Mouse (Mus musculus) hindbrain, embryonic 12.5 days (tissue): ENCODE measurements around the gene Gm44790. TPM values are rescaled to one million over a fixed set of nuclear protein-coding genes. Genes with fewer than 3 reads are reported as not detected.
A peak's percentile ranks its signal among the peaks of the same experiment; 100 is the strongest.
"Not testable (repeated sequence)": the region's sequence is repeated elsewhere in the genome, so short reads cannot be mapped to it uniquely, and the experiment has no call there.

Experiments
- ATAC-seq: fragments of 200-750 bp; cut with Nextera tagmentation; 2 replicates; pipeline ENCODE4 v1.8.0; 2017; ENCODE audit warnings: moderate TSS enrichment; ENCODE audit not compliant: low FRiP score
- H3K27ac ChIP-seq: fragments of 300-500 bp; sonication (generic); 2 replicates; pipeline ENCODE4 v1.5.1; 2016; ENCODE audit warnings: mild to moderate bottlenecking
- H3K27me3 ChIP-seq: fragments of 300-500 bp; sonication (generic); 2 replicates; pipeline ENCODE4 v1.6.1; 2016; ENCODE audit warnings: mild to moderate bottlenecking
- H3K36me3 ChIP-seq: fragments of 300-500 bp; sonication (generic); 2 replicates; pipeline ENCODE4 v1.6.1; 2016; ENCODE audit warnings: mild to moderate bottlenecking
- H3K4me1 ChIP-seq: fragments of 300-500 bp; sonication (generic); 2 replicates; pipeline ENCODE4 v1.6.1; 2016
- H3K4me2 ChIP-seq: fragments of 300-500 bp; sonication (generic); replicated peaks from 2 replicates; pipeline ENCODE4 v1.6.1; 2016; ENCODE audit warnings: mild to moderate bottlenecking
- H3K4me3 ChIP-seq: fragments of 300-500 bp; sonication (generic); 2 replicates; pipeline ENCODE4 v1.5.1; 2016; ENCODE audit warnings: mild to moderate bottlenecking
- H3K9ac ChIP-seq: fragments of 300-500 bp; sonication (generic); 2 replicates; pipeline ENCODE4 v1.6.1; 2016; ENCODE audit warnings: mild to moderate bottlenecking, moderate library complexity
- H3K9me3 ChIP-seq: fragments of 300-500 bp; sonication (generic); replicated peaks from 2 replicates; pipeline ENCODE4 v1.6.1; 2016; ENCODE audit warnings: mild to moderate bottlenecking
- WGBS: fragments of 180-500 bp; shearing (Covaris S2); methylation state at CpG from one replicate; pipeline ENCODE4 v1.1.7; 2016; 5-methylcytosine and 5-hydroxymethylcytosine counted together
- polyA plus RNA-seq: library from polyadenylated mRNA; unstranded; fragments of >200 nt; fragmentation: Nextera tagmentation; extraction: Ambion mirVana; gene quantifications from 2 replicates; pipeline ENCODE4 v1.2.1, GENCODE M21; 2016

Gm44790 gene
- polyA plus RNA-seq, 1 experiment from 2014 or later, result not detected

DNA sequence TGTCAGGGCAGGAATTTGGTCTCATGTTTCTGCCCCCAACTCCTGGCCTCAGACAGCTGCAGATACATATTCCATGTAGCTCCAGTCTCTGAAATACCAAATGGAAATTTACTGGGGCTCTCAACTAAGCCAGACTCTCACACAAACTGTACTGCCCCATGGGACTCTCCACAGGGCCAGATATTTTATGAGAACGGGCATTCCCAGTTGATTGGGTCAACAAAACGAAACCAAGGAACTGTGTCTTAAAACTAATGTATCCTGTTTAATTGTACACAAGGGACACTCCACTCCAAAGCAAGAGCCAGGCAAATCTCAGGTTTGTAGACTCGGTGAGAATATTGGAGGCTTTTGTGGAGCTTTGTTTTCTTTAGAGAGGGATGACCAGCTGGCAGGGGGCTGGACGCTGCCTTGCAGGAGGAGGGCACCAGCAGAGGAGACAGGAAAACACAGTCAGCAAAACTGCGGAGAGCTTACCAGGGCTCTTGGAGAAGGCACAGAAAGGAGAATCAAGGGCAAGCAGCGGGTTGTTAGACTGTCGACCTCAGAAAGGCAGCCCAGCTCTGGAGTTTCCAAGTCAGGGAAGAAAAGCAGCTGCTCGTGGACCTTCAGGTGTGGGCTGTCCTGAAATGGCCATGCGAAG is 53.9 kb downstream of the Gm44790 start:
- Histone ChIP-seq H3K27ac (peak overlapping the region; percentile 81), H3K9me3 (no peaks in the 10 kb centered on the region), H3K4me2 (peak overlapping the region; percentile 18), H3K9ac (no peak overlapping the region), H3K27me3 (no peaks in the 10 kb centered on the region), H3K4me3 (no peak overlapping the region), H3K4me1 (peaks cover 20% of the 10 kb centered on the region), H3K36me3 (no peaks in the 10 kb centered on the region)
- ATAC-seq, result no peak
- 36% methylated on average over 9 of the region's 9 CpGs for WGBS

DNA sequence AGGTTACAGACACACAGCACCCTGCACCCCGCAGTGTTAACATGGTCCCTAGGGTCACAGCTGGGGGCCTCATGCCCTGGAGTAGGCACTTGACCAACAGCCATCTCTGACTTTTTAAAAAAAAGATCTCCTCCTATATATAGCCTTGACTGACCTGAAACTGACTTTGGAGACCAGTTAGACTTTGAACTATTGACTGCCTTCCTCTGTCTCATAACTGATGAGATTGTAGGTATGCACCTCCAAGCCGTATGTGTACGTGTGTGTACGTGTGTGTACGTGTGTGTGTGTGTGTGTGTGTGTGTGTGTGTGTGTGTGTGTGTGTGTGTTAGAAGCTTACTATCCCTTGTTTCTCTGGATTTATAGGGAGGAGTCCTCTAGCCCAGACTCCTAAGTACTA is 55.4 kb downstream of the Gm44790 start:
- Histone ChIP-seq H3K4me2 (no peak overlapping the region), H3K9me3 (no peaks in the 10 kb centered on the region), H3K27me3 (no peaks in the 10 kb centered on the region), H3K27ac (no peak overlapping the region), H3K4me3 (no peak overlapping the region), H3K4me1 (peaks cover 23% of the 10 kb centered on the region), H3K36me3 (no peaks in the 10 kb centered on the region), H3K9ac (no peak overlapping the region)
- ATAC-seq, result no peak
- 84% methylated on average over 5 of the region's 5 CpGs for WGBS

DNA sequence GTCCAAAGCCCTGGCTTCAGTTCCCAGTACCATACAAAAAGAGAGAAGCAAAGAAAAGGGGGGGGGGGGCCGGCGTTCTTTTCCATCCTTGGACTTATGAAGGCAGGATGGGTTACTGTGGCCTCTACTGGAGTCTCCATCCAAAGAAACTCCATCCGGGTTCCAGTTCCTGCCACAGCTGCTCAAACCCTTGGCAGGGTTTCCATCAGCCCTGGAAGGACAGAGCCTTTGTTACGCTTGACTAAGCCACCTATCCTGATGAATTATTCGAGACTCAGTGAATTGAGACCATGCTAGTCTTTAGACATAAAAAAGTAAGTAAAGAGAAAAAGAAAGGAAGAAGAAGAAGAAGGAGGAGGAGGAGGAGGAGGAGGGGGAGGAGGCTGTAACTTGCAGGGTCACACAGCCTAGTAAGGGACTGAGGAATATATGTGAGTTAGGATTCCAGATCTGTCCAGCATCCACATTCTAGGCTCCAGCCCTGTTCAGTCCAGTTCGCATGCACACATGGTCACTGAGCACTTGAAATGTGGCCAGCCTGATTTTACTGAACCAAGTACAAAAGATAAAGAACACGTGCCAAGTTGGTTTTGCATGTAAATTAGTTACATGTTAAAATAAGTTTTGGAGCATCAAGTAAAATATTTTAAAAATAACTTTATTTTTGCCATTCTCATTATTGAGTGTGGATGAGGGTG is 59.6 kb downstream of the Gm44790 start:
- no peak overlapping the region for H3K4me3 ChIP-seq
- H3K9ac ChIP-seq, result no peak overlapping the region
- no peak for ATAC-seq
- no peak overlapping the region for H3K27ac ChIP-seq
- H3K9me3 ChIP-seq, result no peaks in the 10 kb centered on the region
- H3K27me3 ChIP-seq, result no peaks in the 10 kb centered on the region
- H3K4me1 ChIP-seq, result peaks cover 18% of the 10 kb centered on the region
- no peaks in the 10 kb centered on the region for H3K36me3 ChIP-seq
- 75% methylated on average over 7 of the region's 7 CpGs for WGBS
- no peak overlapping the region for H3K4me2 ChIP-seq

- Histone ChIP-seq H3K27ac (peak overlapping the region; percentile 97), H3K9ac (peak overlapping the region; percentile 61), H3K4me2 (peak overlapping the region; percentile 43), H3K4me1 (peaks cover 18% of the 10 kb centered on the region), H3K36me3 (no peaks in the 10 kb centered on the region), H3K27me3 (no peaks in the 10 kb centered on the region), H3K4me3 (0 out of 2 replicates have a peak overlapping the region, but pooled peaks have one; percentile 1), H3K9me3 (no peaks in the 10 kb centered on the region)
- peak; percentile 94 for ATAC-seq
- 5% methylated on average over 24 of the region's 24 CpGs for WGBS
Measured at GRCm38 (mm10) chr6:86487358-86488148, 61.1 kb downstream of the Gm44790 start.

- ATAC-seq, result no peak
- no peak overlapping the region for H3K4me3 ChIP-seq
- H3K27ac ChIP-seq, result peak overlapping the region; percentile 97
- H3K4me1 ChIP-seq, result peaks cover 18% of the 10 kb centered on the region
- no peaks in the 10 kb centered on the region for H3K36me3 ChIP-seq
- 26% methylated on average over 3 of the region's 3 CpGs for WGBS
- H3K27me3 ChIP-seq, result no peaks in the 10 kb centered on the region
- H3K9me3 ChIP-seq, result no peaks in the 10 kb centered on the region
- H3K9ac ChIP-seq, result peak overlapping the region; percentile 61; the same call in 1 of the 2 replicates
- no peak overlapping the region for H3K4me2 ChIP-seq
Measured at GRCm38 (mm10) chr6:86488149-86488485, 61.7 kb downstream of the Gm44790 start.

DNA sequence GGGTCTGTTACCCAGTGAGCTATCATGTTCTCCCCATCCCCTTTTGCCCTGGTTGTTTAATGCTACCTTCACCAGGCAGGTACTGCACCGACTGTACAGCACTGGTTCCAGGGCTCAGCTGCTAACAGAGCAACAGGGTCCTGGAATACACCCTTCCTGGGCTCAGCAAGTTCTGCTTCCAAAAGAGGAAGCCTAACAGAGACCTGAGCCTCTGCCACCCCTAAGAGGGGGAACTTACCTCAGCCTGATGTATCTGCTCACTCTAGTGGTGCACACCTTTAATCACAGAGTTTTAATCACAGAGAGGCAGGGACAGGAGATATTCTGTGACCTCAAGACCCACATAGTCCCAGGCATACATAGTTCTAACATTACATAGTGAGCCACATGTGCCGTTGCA is 63.5 kb downstream of the Gm44790 start:
- Histone ChIP-seq H3K9me3 (no peaks in the 10 kb centered on the region), H3K9ac (no peak overlapping the region), H3K4me2 (no peak overlapping the region), H3K4me1 (peaks cover 20% of the 10 kb centered on the region), H3K36me3 (no peaks in the 10 kb centered on the region), H3K27ac (no peak overlapping the region), H3K4me3 (no peak overlapping the region), H3K27me3 (no peaks in the 10 kb centered on the region)
- ATAC-seq, result no peak
- WGBS, result 97% methylated on average over 2 of the region's 2 CpGs

GRCm38 (mm10) chr6:86490413-86490812 is 64.0 kb downstream of the Gm44790 start:
- H3K9me3 ChIP-seq, ATAC-seq, H3K4me3 ChIP-seq, H3K27me3 ChIP-seq, H3K36me3 ChIP-seq, H3K4me2 ChIP-seq, H3K9ac ChIP-seq, H3K27ac ChIP-seq: not testable (repeated sequence)
- H3K4me1 ChIP-seq, result peaks cover 21% of the 10 kb centered on the region
- WGBS, result 90% methylated on average over 8 of the region's 8 CpGs

GRCm38 (mm10) chr6:86493469-86494263 is 67.2 kb downstream of the Gm44790 start:
- H3K36me3 ChIP-seq, result no peaks in the 10 kb centered on the region
- no peak for ATAC-seq
- H3K4me3 ChIP-seq, result no peak overlapping the region
- peaks cover 12% of the 10 kb centered on the region for H3K4me1 ChIP-seq
- H3K4me2 ChIP-seq, result no peak overlapping the region
- no peak overlapping the region for H3K27ac ChIP-seq
- 78% methylated on average over 13 of the region's 13 CpGs for WGBS
- no peaks in the 10 kb centered on the region for H3K27me3 ChIP-seq
- H3K9ac ChIP-seq, result no peak overlapping the region
- H3K9me3 ChIP-seq, result no peaks in the 10 kb centered on the region

- no peaks in the 10 kb centered on the region for H3K27me3 ChIP-seq
- no peak overlapping the region for H3K9ac ChIP-seq
- ATAC-seq, result no peak
- no peaks in the 10 kb centered on the region for H3K9me3 ChIP-seq
- WGBS, result 88% methylated on average over 7 of the region's 7 CpGs
- H3K36me3 ChIP-seq, result no peaks in the 10 kb centered on the region
- peaks cover 12% of the 10 kb centered on the region for H3K4me1 ChIP-seq
- H3K27ac ChIP-seq, result no peak overlapping the region
- H3K4me3 ChIP-seq, result no peak overlapping the region
- no peak overlapping the region for H3K4me2 ChIP-seq
Measured at GRCm38 (mm10) chr6:86494767-86495166, 68.3 kb downstream of the Gm44790 start.

Other genes starting within 250 kb of the Gm44790 start
- 4.0 and 4.7 TPM in 2 replicates for gene Tgfa, start 231.4 kb upstream of the Gm44790 start, polyA plus RNA-seq
- 107 and 116 TPM in 2 replicates for gene Fam136a, start 61.0 kb upstream of the Gm44790 start, polyA plus RNA-seq
- 394 and 521 TPM in 2 replicates for gene Snrpg, start 55.4 kb upstream of the Gm44790 start, polyA plus RNA-seq
- gene Pcyox1, start 29.5 kb upstream of the Gm44790 start, polyA plus RNA-seq, result 123 and 125 TPM in 2 replicates
- 349 and 355 TPM in 2 replicates for gene Tia1, start 22.4 kb upstream of the Gm44790 start, polyA plus RNA-seq
- gene C87436, start 11.7 kb downstream of the Gm44790 start, polyA plus RNA-seq, result 28.1 and 29.7 TPM in 2 replicates
- gene Pcbp1, start 99.7 kb downstream of the Gm44790 start, polyA plus RNA-seq, result 557 and 561 TPM in 2 replicates
- gene Asprv1, start 201.5 kb downstream of the Gm44790 start, polyA plus RNA-seq, result 0.39 and 0.67 TPM in 2 replicates
- 30.1 and 30.4 TPM in 2 replicates for gene Mxd1, start 242.5 kb downstream of the Gm44790 start, polyA plus RNA-seq